Mouse (Mus musculus): Measurements from ENCODE around the gene Cenpm. TPM values are rescaled to one million over a fixed set of nuclear protein-coding genes. Genes with fewer than 3 reads are reported as not detected.

The Cenpm gene
- polyA plus RNA-seq, 2 experiments = 21.6 to 42.1 TPM

DNA sequence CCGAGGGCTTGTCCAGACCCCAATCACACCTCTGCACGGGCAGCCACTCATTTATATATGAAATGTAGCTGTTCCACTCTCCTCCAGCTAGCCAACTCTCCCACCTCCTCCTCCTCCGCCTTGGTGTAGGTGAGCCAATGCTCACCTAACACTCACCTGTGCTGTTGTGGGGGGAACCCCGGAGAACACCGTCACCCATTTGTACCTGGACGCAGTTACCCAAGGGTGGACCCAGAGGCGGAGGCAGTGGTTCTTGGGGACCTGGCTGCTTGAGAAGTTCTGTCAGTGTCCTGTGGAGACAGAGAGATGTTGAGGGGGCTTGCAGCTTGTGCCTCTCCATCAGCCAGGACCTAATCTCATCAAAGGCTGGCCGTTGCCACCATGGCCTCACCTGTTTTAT lies 36.2 kb downstream of the Cenpm start:
- Histone ChIP-seq H3K4me2 (ENCODE audit: low read depth) (no peak overlapping the region), H3K9ac (replicated peaks) (no peak overlapping the region), H3K9me3 (ENCODE audit: control insufficient read depth, low read length) (no peaks in the 10 kb centered on the region), H3K4me3 (ENCODE audit: insufficient read depth in 1 of 2, low read depth in 2 of 2, low read length in 2 of 2) (no peak overlapping the region), H3K27ac (no peak overlapping the region), H3K4me1 (replicated peaks; ENCODE audit: control insufficient read depth in 2 of 2, insufficient read depth in 2 of 2, low read length in 1 of 2) (no peaks in the 10 kb centered on the region), H3K27me3 (ENCODE audit: control insufficient read depth, insufficient read depth, low read length) (peaks cover 52% of the 10 kb centered on the region), H3K36me3 (replicated peaks; ENCODE audit: control insufficient read depth, insufficient read depth, low read depth) (peaks cover 11% of the 10 kb centered on the region; the same call in 1 of the 2 replicates)
- WGBS (ENCODE audit: insufficient replicate concordance) = 70% methylated on average over 8 of the region's 8 CpGs
- TF ChIP-seq CTCF (IDR thresholded peaks at IDR 0.05; ENCODE audit: low read depth) = no peak
- TF ChIP-seq EP300 (IDR thresholded peaks at IDR 0.05; ENCODE audit: low read depth) = no peak
- ATAC-seq (ENCODE audit: insufficient read depth) (no peak), DNase-seq (ENCODE audit: low read depth in 3 of 3, low spot score in 3 of 3) (no peak)

GRCm38 (mm10) chr15:82207504-82208219 lies 36.9 kb downstream of the Cenpm start:
- Histone ChIP-seq H3K4me2 (ENCODE audit: low read depth) (no peak overlapping the region), H3K9me3 (ENCODE audit: control insufficient read depth, low read length) (no peaks in the 10 kb centered on the region), H3K27ac (no peak overlapping the region), H3K4me3 (ENCODE audit: insufficient read depth in 1 of 2, low read depth in 2 of 2, low read length in 2 of 2) (no peak overlapping the region), H3K36me3 (replicated peaks; ENCODE audit: control insufficient read depth, insufficient read depth, low read depth) (peaks cover 14% of the 10 kb centered on the region; the same call in 1 of the 2 replicates), H3K4me1 (replicated peaks; ENCODE audit: control insufficient read depth in 2 of 2, insufficient read depth in 2 of 2, low read length in 1 of 2) (no peaks in the 10 kb centered on the region), H3K9ac (replicated peaks) (no peak overlapping the region), H3K27me3 (ENCODE audit: control insufficient read depth, insufficient read depth, low read length) (peaks cover 45% of the 10 kb centered on the region)
- WGBS (ENCODE audit: insufficient replicate concordance) = 50% methylated on average over 30 of the region's 30 CpGs
- ATAC-seq (ENCODE audit: insufficient read depth) = no peak
- DNase-seq (ENCODE audit: low read depth in 3 of 3, low spot score in 3 of 3) = no peak
- TF ChIP-seq CTCF (IDR thresholded peaks at IDR 0.05; ENCODE audit: low read depth) (no peak), EP300 (IDR thresholded peaks at IDR 0.05; ENCODE audit: low read depth) (no peak)

DNA sequence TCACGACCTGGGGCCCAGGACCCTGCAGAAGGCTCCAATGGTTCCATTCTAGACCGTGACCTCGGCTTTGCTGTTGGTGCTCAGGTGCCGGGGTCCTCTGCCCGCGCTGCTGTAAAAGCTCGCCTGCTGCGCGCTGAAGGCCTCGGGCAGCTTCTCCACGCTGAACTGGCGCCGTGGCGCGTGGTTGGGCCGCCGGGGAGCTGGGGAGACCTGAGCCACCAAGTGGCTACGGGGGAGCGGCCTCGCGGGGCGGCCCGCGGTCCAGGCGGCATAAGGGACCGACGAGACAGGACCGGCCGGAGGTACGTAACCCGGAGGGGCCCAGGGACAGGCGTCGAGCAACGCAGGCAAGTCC lies 37.5 kb downstream of the Cenpm start:
- DNase-seq (ENCODE audit: low read depth in 3 of 3, low spot score in 3 of 3) = no peak
- WGBS (ENCODE audit: insufficient replicate concordance) = 49% methylated on average over 34 of the region's 34 CpGs
- TF ChIP-seq EP300 (IDR thresholded peaks at IDR 0.05; ENCODE audit: low read depth) (no peak), CTCF (IDR thresholded peaks at IDR 0.05; ENCODE audit: low read depth) (no peak)
- peaks cover 39% of the 10 kb centered on the region for H3K27me3 ChIP-seq (ENCODE audit: control insufficient read depth, insufficient read depth, low read length)
- H3K9ac ChIP-seq (replicated peaks) = no peak overlapping the region
- H3K4me3 ChIP-seq (ENCODE audit: insufficient read depth in 1 of 2, low read depth in 2 of 2, low read length in 2 of 2) = no peak overlapping the region
- no peak overlapping the region for H3K27ac ChIP-seq
- H3K4me1 ChIP-seq (replicated peaks; ENCODE audit: control insufficient read depth in 2 of 2, insufficient read depth in 2 of 2, low read length in 1 of 2) = no peaks in the 10 kb centered on the region
- ATAC-seq (ENCODE audit: insufficient read depth) = no peak
- no peak overlapping the region for H3K4me2 ChIP-seq (ENCODE audit: low read depth)
- no peaks in the 10 kb centered on the region for H3K9me3 ChIP-seq (ENCODE audit: control insufficient read depth, low read length)
- H3K36me3 ChIP-seq (replicated peaks; ENCODE audit: control insufficient read depth, insufficient read depth, low read depth) = peaks cover 16% of the 10 kb centered on the region; the same call in 1 of the 2 replicates

DNA sequence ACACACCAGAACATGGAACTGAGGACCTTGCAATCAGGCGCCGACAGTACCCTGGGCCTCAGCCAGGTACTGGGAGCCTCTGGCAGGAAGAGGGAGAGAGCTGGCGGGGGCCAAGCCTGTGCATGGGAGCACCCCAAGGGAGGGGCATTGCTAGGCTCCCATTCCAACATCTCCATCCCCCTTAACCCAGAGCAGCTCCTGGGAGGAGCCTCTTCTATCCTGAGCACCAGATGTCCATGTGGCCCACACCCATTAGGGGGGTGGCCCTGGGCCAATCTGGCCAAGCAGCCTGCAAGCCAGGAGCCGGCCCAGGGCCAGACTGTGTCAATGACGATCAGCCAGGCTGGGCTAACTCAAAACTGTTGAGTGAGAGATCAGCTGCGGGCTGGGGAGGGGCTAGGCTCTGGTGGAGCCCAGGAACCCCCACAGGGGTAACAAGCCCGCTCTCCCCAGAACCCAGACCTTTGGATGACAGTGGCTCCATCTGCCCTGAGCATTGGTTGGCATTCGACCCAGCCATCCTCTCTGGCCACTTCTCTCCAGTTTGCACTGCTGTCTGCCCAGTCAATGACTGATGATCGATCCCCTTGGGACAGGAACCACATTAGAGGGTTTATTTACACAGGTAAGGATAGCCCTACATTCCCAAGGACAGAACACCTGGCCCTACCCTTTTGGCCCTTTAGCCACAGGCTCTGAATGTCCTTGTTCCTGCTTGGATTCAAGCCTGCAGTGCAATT lies 38.0 kb downstream of the Cenpm start:
- peaks cover 21% of the 10 kb centered on the region for H3K36me3 ChIP-seq (replicated peaks; ENCODE audit: control insufficient read depth, insufficient read depth, low read depth)
- ATAC-seq (ENCODE audit: insufficient read depth) = no peak; the same call in none of the 2 replicates
- no peak overlapping the region for H3K4me3 ChIP-seq (ENCODE audit: insufficient read depth in 1 of 2, low read depth in 2 of 2, low read length in 2 of 2)
- DNase-seq (ENCODE audit: low read depth in 3 of 3, low spot score in 3 of 3) = no peak
- no peak overlapping the region for H3K27ac ChIP-seq
- H3K27me3 ChIP-seq (ENCODE audit: control insufficient read depth, insufficient read depth, low read length) = peaks cover 34% of the 10 kb centered on the region
- no peaks in the 10 kb centered on the region for H3K4me1 ChIP-seq (replicated peaks; ENCODE audit: control insufficient read depth in 2 of 2, insufficient read depth in 2 of 2, low read length in 1 of 2)
- no peak for TF ChIP-seq CTCF (IDR thresholded peaks at IDR 0.05; ENCODE audit: low read depth)
- TF ChIP-seq EP300 (IDR thresholded peaks at IDR 0.05; ENCODE audit: low read depth) = no peak
- no peak overlapping the region for H3K9ac ChIP-seq (replicated peaks)
- no peak overlapping the region for H3K4me2 ChIP-seq (ENCODE audit: low read depth)
- no peaks in the 10 kb centered on the region for H3K9me3 ChIP-seq (ENCODE audit: control insufficient read depth, low read length)
- 73% methylated on average over 9 of the region's 9 CpGs for WGBS (ENCODE audit: insufficient replicate concordance)

DNA sequence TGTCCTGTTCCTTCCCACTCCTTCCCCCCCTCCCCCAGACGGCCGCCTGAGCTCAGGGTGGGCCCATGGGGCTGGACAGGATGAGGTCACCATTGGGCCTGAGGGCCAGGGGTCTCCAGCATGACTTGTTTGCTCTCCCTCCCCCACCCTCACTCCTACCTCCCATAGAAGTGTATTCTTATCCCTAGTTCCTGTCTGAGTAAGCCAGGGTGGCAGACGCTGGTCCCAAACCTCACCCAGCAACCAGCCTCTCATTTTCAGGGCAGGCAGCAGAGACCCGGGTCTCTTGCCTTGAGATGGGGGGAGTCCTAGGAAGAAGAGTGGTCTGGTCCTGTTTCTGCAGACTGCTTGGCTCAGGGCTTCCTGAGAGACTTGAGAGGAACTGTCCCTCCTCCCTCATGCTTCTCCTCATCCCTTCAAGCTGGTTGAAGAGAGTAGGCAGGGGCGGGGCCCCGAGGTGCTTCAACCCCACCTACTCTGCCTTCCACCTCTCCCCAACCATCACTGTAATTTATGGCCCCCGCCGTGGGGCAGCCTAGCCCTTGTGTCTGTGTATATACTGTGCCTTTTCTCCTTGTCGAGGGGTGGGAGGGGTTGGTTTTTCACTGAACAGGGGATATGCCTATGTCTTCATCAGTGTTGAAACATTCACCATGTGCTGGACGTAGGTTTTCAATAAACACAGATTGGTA lies 39.7 kb downstream of the Cenpm start:
- Histone ChIP-seq H3K4me2 (ENCODE audit: low read depth) (no peak overlapping the region), H3K36me3 (replicated peaks; ENCODE audit: control insufficient read depth, insufficient read depth, low read depth) (peaks cover 35% of the 10 kb centered on the region), H3K9me3 (ENCODE audit: control insufficient read depth, low read length) (no peaks in the 10 kb centered on the region), H3K4me3 (ENCODE audit: insufficient read depth in 1 of 2, low read depth in 2 of 2, low read length in 2 of 2) (no peak overlapping the region), H3K4me1 (replicated peaks; ENCODE audit: control insufficient read depth in 2 of 2, insufficient read depth in 2 of 2, low read length in 1 of 2) (no peaks in the 10 kb centered on the region), H3K27me3 (ENCODE audit: control insufficient read depth, insufficient read depth, low read length) (peaks cover 17% of the 10 kb centered on the region), H3K9ac (replicated peaks) (no peak overlapping the region), H3K27ac (no peak overlapping the region)
- ATAC-seq (ENCODE audit: insufficient read depth) (no peak), DNase-seq (ENCODE audit: low read depth in 3 of 3, low spot score in 3 of 3) (no peak)
- 62% methylated on average over 10 of the region's 10 CpGs for WGBS (ENCODE audit: insufficient replicate concordance)
- TF ChIP-seq CTCF (IDR thresholded peaks at IDR 0.05; ENCODE audit: low read depth) (no peak), EP300 (IDR thresholded peaks at IDR 0.05; ENCODE audit: low read depth) (no peak)
